Mouse (Mus musculus) thymus, postnatal 36 days (tissue): Measurements from ENCODE around the gene Gm45837.

Experiments
- DNase-seq, 2 experiments: peaks; one replicate each; pipeline ENCODE4 v3.0.0; 2022; ENCODE audit warnings: mixed read lengths in 2 of 2

Gene Gm45837

DNA sequence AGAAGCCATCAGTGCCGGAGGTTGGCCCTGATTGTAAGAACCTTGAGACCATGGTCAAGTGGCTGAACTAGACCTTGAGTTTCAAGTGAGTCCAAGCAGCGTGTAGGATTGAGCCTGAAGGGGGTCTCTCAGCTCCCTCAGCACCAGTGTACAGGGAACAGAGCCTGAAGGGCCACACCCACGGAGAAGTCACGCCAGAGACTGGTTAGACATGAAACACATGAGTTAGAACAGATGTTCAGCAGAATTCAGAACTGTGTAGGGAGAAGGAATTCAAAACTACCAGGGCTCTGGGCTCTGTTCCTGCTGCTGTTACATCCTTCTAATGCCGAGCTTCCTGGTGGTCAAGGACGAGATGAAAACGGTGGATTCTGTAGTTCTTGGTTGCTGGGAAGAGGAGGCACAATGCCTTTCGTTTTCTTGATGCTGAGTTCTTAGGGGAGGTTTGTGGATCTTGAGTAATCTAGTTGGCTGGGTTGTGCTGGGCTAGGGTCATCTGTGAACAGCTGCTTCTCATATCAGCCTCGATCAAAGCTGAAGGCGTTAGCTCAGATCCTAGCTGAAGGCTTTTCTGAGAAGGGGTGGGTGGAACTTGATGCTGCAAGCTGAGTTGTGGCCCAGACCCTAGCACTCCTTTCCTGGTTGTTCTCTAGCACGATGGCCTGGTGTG lies at the start of gene Gm45837:
Gene Gm45837, plus strand, starts transcription at position 620 of the 670 bp plus-strand sequence.
- no peak for DNase-seq

DNA sequence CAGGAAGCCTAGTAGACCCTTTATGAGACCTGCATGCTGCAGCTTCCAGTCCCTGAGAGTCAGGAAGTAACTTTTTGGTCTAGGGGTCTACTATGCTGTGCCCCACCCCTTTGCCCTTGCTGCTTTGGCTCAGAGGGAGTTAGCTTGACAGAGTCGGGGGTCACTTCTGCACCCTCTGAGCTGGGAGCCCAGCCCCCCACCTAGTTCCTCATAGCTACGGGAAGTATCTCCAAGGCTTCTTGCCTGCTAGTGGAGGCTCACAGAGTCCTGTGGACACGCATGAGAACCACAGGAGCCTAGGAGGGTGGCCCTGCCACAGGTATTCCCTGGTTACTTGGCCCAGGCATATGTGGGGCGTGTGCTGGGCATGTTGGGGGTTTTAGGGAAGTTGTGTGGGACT lies 49.7 kb upstream of the Gm45837 start:
- DNase-seq = no peak

DNA sequence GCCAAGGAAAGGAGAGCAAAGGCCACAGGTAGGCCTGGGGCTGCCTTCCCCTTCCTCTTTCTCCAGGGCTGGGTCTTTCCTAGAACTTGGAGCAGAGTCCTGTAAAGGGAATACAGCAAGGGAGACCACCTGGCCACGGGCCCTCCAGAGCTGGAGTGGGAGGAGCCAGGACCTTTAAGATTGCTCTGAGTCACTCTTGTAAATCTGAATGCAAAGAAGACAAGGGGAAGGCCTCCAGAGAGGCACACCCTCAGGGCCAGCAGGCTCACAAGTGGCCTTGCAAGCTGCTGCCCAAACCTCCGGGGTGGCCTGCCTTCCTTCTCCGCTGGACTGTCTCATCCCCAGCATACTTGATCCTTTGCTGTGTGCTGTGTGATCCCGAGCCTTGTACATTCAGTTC lies 48.9 kb upstream of the Gm45837 start:
- no peak for DNase-seq

DNA sequence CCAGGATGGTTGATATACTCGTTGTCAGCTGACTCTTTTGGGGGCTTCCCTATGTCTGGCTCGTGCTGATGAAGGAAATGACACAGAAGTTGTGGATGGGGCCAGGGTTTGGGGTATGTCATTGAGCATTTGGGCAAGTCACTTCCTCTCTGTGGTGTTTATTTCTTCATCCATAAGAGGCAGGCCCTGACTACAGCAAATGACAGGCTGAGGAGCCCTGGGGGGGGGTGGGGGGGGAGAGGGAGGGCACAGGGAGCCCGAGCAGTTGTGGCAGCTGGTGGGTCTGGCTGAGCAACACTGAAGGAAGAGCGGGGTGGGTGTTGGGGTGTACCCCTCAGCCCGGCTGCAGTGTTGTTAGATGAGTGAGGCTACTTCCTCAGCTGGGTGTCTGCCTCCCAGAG lies 47.9 kb upstream of the Gm45837 start:
- DNase-seq = peak in 1 of 2 experiments; percentile 56

DNA sequence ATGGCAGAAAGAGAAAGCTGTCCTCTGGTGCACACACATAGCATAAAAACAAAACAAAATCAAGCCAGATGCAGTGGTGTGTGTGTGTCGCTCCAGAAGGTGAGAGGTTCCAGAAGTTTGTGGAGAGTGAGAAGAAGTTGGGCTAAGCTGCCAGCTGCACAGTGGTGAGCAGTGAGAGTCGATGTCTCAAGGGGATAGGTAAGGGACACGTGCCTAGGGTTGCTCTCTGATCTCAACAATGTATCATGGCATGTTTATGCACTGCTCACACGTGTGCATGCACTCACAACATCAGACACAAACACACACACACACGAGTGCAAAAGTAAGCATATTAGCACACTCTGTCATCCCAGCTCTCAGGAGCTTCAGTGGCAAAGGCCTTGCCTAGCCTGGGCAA lies 46.8 kb upstream of the Gm45837 start:
- DNase-seq = no peak

DNA sequence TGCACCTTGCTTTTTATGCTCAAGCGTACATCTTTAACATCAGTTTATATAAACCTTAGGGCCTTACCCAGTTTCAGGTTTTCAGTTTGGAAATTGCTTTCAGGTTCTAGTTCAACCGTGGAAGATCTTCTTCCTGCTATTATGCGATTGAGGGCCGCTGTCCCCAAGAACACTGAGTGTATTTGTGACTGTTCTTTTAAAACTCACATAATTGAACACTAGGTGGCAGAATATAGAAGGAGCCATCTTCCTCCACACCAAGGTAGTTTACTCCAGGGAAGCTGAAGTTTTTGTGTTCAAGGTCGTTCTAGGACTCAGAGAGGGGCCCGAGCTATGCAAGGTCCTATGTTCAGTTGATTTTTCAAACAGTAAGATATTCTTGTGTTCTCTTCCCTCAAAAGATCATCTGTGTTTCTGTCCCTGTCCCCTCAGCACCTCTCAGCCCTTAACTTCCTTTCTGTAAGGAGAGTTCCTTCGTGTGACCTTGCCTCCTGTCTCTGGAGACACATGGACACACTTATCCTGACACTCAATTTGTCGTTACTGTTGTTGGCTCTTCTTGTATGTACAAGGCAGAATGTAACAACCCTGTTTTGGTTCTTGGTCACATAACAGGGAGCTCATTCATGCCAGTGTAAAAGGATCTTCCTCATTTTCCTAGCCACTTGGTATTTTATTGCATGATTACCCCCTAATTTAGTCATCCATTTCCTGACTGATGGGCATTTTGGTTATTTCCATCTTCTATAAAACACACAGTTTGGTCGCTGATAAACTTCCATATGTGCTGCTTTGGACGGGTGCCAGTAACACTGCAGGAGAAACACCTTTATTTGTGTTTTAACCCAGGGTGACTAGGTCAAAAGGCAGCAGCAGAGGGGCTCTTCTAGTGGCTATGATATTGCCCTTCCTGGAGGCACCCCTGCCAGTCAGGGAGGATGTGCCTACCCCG lies 42.5 kb upstream of the Gm45837 start:
- DNase-seq = no peak

DNA sequence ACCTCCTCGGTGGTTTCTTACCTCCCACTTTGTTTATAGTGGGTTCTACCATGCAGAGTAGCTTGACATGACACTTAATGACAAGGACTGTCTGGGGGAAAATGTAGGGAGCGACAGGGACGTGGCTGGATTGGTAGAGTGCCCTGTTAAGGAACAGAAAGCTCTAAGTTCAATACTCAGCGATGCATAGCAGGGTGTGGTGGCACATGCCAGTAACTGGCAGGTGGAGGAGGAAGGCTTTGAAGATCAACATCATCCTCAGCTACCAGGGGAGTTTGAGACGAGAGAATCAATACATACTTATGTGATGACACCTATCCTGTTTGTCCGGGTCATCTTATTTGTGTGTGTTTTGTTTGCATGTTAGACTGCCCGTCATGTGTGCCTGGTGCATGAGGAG lies 41.0 kb upstream of the Gm45837 start:
- no peak for DNase-seq

DNA sequence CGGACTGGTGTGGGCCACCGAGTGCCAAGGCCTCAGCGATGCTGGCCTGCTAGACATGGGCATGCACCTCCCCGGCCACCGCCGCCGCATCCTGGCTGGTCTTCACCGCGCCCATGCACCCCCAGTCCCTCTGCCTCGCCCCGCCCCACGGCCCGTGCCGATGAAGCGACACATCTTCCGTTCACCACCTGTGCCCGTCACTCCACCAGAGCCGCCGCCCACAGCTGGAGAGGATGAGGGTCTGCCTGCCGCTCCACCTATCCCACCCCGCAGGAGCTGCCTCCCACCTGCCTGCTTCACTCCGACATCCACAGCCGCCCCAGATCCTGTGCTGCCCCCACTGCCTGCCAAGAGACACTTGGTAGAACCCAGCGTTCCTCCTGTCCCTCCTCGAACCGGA lies 37.6 kb upstream of the Gm45837 start:
- peak in 1 of 2 experiments; percentile 40 for DNase-seq

DNA sequence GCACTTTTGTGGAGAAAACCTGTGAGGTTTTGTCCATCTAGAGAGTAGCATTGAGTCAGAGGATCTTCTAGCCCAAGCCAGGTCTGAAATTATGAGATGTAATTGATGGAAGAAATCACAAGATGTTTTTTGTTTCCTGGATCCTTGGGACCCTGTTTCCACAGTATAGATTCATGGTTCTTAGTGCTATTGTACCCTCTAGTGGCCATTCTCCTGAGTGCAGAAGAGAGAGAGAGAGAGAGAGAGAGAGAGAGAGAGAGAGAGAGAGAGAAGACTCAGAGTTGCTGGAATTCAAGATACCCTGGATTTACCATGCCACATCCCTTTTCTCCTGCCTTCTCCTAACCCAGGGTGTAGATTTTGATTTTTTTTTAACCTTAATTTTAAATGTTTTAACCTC lies 36.5 kb upstream of the Gm45837 start:
- DNase-seq = no peak

DNA sequence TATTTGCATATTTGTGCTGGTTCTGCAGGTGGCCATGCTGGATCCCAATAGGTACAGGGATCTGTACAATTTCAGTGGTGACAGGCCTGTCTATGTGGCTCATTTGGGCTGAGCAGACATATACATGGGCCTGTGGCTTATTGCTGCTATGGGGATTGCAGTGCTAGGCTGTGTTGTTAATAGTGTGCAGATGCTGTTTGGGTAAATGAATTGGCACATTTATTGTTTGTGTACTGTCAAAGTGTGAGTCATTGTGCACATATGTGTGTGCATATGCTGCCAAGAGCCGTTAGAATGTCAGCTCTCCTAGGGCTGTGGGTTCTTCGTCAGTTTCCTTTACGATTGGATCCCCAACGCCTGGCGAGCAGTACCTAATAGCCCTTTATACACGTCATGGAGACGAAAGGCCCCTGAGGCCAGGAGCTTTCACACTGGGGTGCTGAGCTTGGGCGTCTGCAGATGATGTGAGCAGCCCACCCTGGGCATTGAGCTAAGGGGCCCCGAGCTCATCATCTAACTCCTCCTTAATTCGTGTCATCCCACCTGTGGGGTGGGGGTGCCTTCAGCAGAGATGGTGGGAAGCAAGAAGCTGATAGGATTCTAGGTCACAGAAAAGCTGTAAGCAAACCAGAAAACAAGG lies 33.9 kb upstream of the Gm45837 start:
- DNase-seq = no peak

DNA sequence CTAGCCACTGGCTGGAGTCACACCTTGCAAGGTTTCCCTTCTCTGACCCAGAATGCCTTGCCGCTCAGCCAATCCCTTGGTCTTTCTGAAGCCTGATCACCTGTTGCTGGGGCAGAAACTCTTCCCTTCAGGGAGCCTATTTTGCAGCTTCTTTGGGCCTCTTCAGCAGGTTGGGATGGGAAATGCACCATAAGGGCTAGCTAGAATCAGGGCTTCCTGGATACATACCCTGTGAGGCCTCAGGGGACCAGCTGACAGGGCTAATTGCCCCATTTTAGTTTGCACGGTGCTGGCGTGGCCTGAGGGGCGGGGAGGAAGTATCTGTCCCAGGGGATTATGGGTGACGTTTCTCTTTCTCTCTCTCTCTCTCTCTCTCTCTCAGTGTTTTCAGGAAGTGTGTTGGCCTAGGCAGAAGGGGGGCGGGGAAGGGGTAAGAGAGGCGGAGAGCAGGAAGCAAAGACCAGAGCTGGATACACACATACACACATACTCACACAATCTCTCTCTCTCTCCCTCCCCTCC lies 32.9 kb upstream of the Gm45837 start:
- peak; percentile 84 to 88 for DNase-seq

DNA sequence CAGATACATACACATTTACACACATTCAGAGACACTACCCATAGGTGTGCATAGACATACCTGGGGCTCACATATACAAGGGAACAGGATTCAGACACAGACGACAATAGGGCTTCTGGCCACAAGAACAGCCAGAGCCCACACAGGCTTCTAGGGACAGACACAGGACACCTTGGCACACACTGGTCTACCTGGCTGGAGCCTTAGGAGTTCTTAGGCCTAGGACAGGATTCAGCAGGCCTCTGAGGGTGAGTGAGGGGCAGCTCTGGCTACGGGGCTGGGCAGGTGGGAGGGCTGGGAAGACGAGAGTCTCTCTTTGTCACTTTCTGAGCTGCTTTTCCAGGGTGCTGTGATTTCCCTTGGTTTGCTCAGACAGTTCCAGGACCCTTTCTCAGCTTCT lies 32.4 kb upstream of the Gm45837 start:
- peak in 1 of 2 experiments; percentile 23 for DNase-seq

DNA sequence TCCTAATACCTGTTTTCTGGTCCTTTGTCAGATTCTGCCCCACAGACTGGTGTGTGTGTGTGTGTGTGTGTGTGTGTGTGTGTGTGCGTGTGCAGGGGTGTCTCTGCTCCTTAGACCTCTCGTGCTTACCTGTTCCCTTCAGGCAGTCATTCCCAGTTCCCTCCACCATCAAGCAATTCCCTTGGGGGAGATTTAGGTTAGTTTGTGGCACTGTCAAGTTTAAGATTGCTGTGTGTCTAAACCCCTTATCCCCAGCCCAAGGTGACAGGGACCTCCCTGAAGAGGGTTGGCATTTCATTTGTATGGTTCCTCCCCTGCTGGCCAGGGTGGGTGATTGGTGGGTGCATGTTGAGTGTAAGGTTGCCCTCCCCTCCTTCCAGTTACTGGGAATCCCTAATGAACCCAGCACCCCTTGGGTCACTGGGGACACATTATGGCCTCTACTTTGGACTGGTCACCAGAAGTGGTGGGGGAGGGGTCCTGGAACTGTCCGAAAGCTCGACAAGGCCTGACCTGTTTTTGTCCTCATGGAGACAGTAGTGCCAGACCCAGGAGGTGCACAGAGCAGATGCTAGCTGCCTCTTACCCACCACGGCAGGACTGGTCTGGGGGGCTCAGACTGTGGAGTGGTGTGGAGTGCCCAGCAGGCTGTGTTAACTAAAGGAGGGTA lies 31.8 kb upstream of the Gm45837 start:
- peak in 1 of 2 experiments; percentile 37 for DNase-seq

DNA sequence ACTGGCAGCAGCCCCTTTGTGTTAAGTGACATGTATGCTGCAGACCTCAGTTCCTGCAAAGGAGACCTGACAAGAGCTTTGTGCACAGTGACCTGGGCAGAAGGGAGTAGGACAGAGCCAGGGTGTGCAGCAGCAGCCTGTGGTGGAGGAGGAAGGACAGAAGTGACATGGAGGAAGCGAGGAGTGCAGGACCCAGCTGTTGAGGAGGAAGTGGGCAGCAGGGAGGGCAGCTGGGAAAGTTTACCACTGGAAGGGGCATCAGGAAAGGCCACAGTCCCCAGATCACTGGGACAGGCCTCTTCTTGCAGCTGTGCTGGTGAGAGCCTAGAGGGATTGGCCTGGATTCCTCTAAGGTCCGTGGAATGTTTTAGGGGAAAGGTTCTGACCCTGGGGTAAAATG lies 31.0 kb upstream of the Gm45837 start:
- no peak for DNase-seq

DNA sequence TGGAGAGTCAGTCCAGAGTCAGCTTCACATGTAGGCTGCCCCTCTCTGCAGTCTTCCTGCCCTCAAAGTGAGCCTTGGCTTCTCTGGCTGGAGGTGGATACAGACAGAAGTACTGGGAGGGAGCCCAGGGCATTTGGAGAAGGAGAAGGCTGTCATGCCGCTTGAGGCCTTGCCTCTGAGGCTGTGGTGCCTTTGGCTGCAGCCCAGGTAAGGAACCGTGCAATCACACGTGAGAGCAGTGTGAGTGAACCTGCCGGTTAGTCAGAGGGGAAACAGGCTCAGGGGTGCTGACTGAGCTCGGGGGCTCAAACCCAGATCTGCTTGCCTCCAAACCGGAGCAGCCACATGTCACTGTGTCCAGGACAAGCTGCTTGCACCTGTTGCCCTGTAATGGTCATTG lies 29.2 kb upstream of the Gm45837 start:
- no peak for DNase-seq

DNA sequence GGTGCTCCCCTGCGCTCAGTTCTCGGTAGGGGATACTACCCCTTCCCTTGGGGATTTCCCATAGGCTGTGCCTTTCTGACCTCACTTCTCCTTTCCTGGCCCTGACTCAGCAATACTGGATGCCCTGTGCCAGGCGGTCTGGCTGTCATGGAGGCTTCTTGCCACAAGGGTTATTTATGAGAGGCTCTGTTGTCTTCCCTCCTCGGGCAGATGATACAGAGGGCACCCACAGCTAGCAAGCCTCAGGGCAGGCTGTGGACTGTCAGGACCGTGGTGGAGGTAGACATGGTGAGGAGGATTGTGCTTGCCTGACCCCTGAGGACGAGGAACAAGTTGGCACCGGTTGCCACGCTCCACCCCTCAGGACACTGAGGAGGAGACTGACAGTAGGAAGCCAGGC lies 28.3 kb upstream of the Gm45837 start:
- DNase-seq = no peak

DNA sequence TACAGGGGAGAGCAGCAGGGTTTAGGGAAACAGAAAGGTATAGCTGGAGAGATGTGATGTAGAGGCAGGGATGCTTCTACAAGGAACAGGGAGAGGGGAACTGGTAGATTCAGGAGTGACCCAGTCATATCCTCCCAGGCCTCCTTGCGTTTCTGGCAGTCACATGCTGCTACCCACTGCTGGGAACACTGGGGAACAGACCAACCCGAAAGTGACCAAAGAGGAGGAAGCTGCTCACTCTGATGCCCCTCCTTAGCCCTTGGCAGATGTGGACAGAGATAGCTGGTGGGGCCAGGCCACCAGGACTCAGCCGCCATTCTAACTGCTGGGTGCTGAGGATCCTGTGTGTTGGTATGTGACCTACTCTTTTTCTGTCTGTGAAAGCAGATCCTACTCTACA lies 26.9 kb upstream of the Gm45837 start:
- no peak for DNase-seq

DNA sequence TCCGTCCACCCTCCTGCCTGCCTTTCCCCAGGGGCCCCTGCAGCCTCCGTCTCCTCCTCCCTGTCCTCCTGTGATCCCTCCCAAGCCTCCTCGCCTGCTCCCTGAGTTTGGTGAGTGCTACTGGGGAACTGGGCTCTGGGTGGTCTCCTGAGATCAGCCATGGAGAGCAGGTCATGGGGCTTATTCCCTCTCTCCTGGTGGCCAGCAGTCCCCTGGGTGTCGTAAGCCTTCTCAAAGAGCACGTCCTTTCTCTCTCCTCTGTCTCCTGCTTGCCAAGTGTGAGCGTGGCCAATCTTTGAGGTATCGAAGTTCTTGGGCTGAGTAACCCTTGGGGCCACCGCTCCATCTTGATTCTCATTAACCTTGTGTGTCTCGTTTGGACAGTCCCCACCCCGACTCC lies 25.8 kb upstream of the Gm45837 start:
- no peak for DNase-seq

DNA sequence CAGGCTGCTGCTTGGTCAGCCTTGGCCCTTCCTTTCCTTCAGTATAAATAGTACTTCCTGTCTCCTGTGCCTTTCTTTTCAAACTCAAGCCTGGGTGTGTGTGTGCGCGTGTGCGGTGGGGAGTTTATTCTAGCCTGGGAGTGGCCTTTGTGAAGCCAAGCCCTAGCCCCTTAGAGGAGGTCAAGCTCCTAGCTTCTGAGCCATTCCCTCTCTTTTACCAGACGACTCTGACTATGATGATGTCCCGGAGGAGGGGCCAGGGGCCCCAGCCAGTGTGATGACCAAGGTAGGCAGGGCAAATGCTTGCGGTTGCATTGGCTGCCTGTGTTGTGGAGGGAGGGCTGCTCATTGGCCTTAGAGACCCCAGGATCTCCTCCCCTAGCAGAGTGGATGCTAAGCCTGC lies 25.4 kb upstream of the Gm45837 start:
- DNase-seq = no peak

DNA sequence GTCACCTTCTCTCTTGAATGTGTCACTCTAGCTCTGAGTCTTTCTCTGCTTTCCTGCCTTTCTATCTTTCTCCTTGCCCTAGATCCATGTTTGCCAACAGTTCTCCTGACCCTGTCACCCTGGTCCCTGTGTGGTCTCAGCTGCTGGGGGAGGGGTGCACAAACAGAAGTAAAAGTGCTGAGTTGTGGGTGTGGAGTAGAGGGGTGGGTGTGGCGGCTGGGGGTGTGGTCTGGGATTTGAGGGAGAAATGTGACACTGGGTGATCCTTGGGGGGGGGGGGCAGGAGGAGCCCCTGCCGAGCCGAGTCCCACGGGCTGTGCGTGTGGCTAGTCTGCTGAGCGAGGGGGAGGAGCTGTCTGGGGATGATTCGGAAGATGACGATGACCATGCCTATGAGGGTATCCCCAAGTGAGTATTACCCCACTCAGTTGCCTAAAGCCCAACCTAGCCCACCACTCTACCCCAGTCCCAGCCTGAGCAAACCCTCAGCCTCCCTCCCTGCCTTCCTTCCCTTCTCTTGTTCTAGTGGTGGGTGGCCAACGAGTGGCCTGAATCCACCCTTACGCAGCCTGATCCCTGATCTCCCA lies 24.7 kb upstream of the Gm45837 start:
- DNase-seq = no peak

DNA sequence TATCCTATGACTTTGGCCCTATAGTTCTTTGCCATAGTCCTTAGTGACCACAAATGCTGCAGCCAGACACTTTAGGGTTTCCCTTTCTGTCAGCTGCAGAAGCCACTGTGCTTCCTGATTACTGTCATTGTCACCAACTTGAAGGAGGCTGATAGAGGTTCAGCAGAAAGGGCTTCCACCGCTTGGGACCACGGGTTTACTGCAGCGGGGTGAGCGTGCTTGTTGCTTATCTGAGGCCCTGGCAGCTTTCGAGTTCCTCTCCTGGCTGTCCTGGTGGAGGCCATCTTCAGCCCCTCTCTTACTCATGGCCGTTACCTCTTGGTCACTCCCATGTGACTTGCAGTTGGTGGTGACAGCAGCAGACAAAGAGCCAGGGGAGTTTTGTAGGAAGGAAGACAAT lies 21.4 kb upstream of the Gm45837 start:
- no peak for DNase-seq

DNA sequence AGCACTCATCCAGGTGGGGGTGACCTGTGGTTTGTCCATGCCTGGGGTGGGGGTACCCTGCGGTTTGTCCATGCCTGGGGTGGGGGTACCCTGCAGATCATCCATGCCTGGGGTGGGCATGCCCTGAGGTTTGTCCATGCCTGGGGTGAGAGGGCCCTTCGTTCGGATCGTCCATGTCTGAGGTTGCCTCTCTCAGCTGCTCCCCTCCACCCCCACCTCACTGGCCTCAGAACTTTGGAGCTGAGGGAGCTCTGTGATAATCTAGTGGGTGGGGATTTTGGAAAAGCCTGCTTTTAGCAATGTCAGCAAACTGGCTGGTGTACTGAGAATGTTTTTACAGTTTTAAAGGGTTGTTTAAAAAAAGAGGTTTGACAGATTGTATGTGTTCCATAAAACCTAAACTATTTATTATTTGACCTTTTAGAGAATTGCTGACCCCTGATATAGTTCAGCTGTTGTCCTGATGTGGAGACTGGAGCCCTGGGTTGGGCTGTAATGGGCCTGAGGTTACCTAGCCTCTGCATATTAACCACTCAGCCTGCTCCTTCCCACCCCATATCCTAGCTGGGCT lies 18.7 kb upstream of the Gm45837 start:
- DNase-seq = no peak
